Mouse (Mus musculus) erythroblast, embryonic 14.5 days (primary cell): Measurements from ENCODE around the gene Tedc2. TPM values are rescaled to one million over a fixed set of nuclear protein-coding genes. Genes with fewer than 3 reads are reported as not detected.

Source experiments
- H3K27me3 ChIP-seq: 2 replicates; pipeline ENCODE4 v1.6.1; 2012; ENCODE audit warnings: inconsistent platforms; ENCODE audit not compliant: control insufficient read depth
- H3K36me3 ChIP-seq: 2 replicates; pipeline ENCODE4 v1.6.1; 2012; ENCODE audit warnings: mild to moderate bottlenecking, inconsistent platforms; ENCODE audit not compliant: control insufficient read depth
- H3K4me1 ChIP-seq: 2 replicates; pipeline ENCODE4 v1.6.1; 2012; ENCODE audit warnings: inconsistent platforms; ENCODE audit not compliant: control insufficient read depth
- H3K4me3 ChIP-seq: replicated peaks from 2 replicates; pipeline ENCODE3; 2012; ENCODE audit warnings: moderate library complexity, mild to moderate bottlenecking, inconsistent platforms
- H3K9me3 ChIP-seq: 2 replicates; pipeline ENCODE4 v1.6.1; 2012; ENCODE audit warnings: low read length, inconsistent platforms, mixed read lengths; ENCODE audit not compliant: control insufficient read depth
- GATA1 ChIP-seq: IDR thresholded peaks from 2 replicates; pipeline ENCODE4 v1.6.1; 2012; ENCODE audit warnings: low read length, inconsistent platforms, mixed read lengths
- TAL1 ChIP-seq: IDR thresholded peaks from 3 replicates; pipeline ENCODE4 v1.6.1; 2012; ENCODE audit warnings: low read length, inconsistent platforms, mixed read lengths
- polyA plus RNA-seq: library from polyadenylated mRNA; stranded (reverse); fragments of >175 nt; gene quantifications from 2 replicates; pipeline ENCODE4 v1.2.3, GENCODE M21; 2012

Gene Tedc2
- polyA plus RNA-seq, 1 experiment, result 7.7 TPM

- H3K4me3 ChIP-seq, result peak overlapping the region; percentile 72
- peaks cover 68% of the 10 kb centered on the region for H3K4me1 ChIP-seq
- peaks cover 42% of the 10 kb centered on the region for H3K36me3 ChIP-seq
- no peak for TF ChIP-seq GATA1
- TF ChIP-seq TAL1, result no peak
- H3K9me3 ChIP-seq, result no peaks in the 10 kb centered on the region
- H3K27me3 ChIP-seq, result no peaks in the 10 kb centered on the region
Measured at GRCm38 (mm10) chr17:24168590-24169277, 51.9 kb downstream of the Tedc2 start.

GRCm38 (mm10) chr17:24167891-24168505 is 52.7 kb downstream of the Tedc2 start:
- TF ChIP-seq TAL1 (no peak), GATA1 (no peak)
- Histone ChIP-seq H3K4me3 (peak overlapping the region; percentile 72), H3K27me3 (no peaks in the 10 kb centered on the region), H3K9me3 (no peaks in the 10 kb centered on the region), H3K4me1 (peaks cover 68% of the 10 kb centered on the region), H3K36me3 (peaks cover 42% of the 10 kb centered on the region)

- Histone ChIP-seq H3K36me3 (peaks cover 42% of the 10 kb centered on the region), H3K4me1 (peaks cover 72% of the 10 kb centered on the region), H3K27me3 (no peaks in the 10 kb centered on the region), H3K9me3 (no peaks in the 10 kb centered on the region), H3K4me3 (peak overlapping the region; percentile 72)
- no peak for TF ChIP-seq GATA1
- no peak for TF ChIP-seq TAL1
Measured at GRCm38 (mm10) chr17:24167120-24167519, 53.5 kb downstream of the Tedc2 start.

Other genes with a start within 250 kb of the Tedc2 start
- not detected in 2 replicates for gene Prss30, start 240.3 kb downstream of the Tedc2 start, polyA plus RNA-seq
- 2.9 and 3.4 TPM in 2 replicates for gene Prss22, start 222.8 kb downstream of the Tedc2 start, polyA plus RNA-seq
- not detected in 2 replicates for gene Prss27, start 182.7 kb downstream of the Tedc2 start, polyA plus RNA-seq
- 0.66 TPM in 2 replicates for gene Kctd5, start 147.4 kb downstream of the Tedc2 start, polyA plus RNA-seq
- gene Pdpk1, start 69.9 kb downstream of the Tedc2 start, polyA plus RNA-seq, result 3.3 and 3.7 TPM in 2 replicates
- gene Amdhd2, start 57.1 kb downstream of the Tedc2 start, polyA plus RNA-seq, result 7.0 and 9.1 TPM in 2 replicates
- gene Atp6v0c, start 51.1 kb downstream of the Tedc2 start, polyA plus RNA-seq, result 65.8 and 80.2 TPM in 2 replicates
- 0.44 and 0.61 TPM in 2 replicates for gene Tbc1d24, start 15.3 kb downstream of the Tedc2 start, polyA plus RNA-seq
- gene Ntn3, start 11.3 kb downstream of the Tedc2 start, polyA plus RNA-seq, result 0.36 and 0.47 TPM in 2 replicates
- 14.4 and 15.8 TPM in 2 replicates for gene Ccnf, start 30.6 kb upstream of the Tedc2 start, polyA plus RNA-seq
- not detected in 2 replicates for gene Abca17, start 130.2 kb upstream of the Tedc2 start, polyA plus RNA-seq
- gene Abca3, start 131.1 kb upstream of the Tedc2 start, polyA plus RNA-seq, result 1.7 TPM in 2 replicates
- gene Rnps1, start 193.7 kb upstream of the Tedc2 start, polyA plus RNA-seq, result 18.1 and 24.0 TPM in 2 replicates
- 9.3 and 10.6 TPM in 2 replicates for gene Eci1, start 205.8 kb upstream of the Tedc2 start, polyA plus RNA-seq
- 0.15 TPM in 1 of 2 replicates, not detected in the other for gene Dnase1l2, start 222.3 kb upstream of the Tedc2 start, polyA plus RNA-seq
- gene E4f1, start 249.5 kb upstream of the Tedc2 start, polyA plus RNA-seq, result 6.2 and 7.3 TPM in 2 replicates
- 13.0 and 15.1 TPM in 2 replicates for gene Pgp, start 249.5 kb upstream of the Tedc2 start, polyA plus RNA-seq